ENCODE assay signal across 37 mouse cellular contexts in genomic region chr4:106453108-106453507, GRCm38 (mm10). TPM values are rescaled to one million over a fixed set of nuclear protein-coding genes. Genes with fewer than 3 reads are reported as not detected.
"Had no signal": no experiment of that assay in that cellular context is flagged by ENCODE, and none has a peak within 500 bp of the region (broad histone marks: within the 10 kb centered on the region; RNA-seq: fewer than 3 reads in every experiment).

No protein-coding gene starts in this region.

- DNase-seq: gastrocnemius, postnatal 25 days; heart, adult 11 months; heart, postnatal 10 days; kidney, adult 11 months; kidney, adult 2 months; kidney, adult 9 months; kidney, postnatal 14 days; kidney, postnatal 36 days; layer of hippocampus, adult 9-11 months; layer of hippocampus, postnatal 36 days had no signal

- H3K9me3 ChIP-seq: hindbrain, embryonic 13.5 days; hindbrain, embryonic 15.5 days; kidney, embryonic 15.5 days; limb, embryonic 13.5 days had no signal

- ATAC-seq: forebrain, embryonic 16.5 days; hindbrain, postnatal 0 days; intestine, embryonic 16.5 days had no signal

- H3K4me2 ChIP-seq: heart, embryonic 12.5 days; hindbrain, embryonic 13.5 days; hindbrain, embryonic 15.5 days; kidney, embryonic 15.5 days; limb, embryonic 13.5 days had no signal

- H3K27ac ChIP-seq: gastrocnemius, adult 2 months; heart, adult 2 months; hindbrain, embryonic 13.5 days; hindbrain, embryonic 15.5 days; hindbrain, postnatal 0 days; kidney, embryonic 15.5 days; kidney, postnatal 0 days; limb, embryonic 13.5 days had no signal

- H3K27me3 ChIP-seq: heart, embryonic 12.5 days; hindbrain, embryonic 13.5 days; hindbrain, embryonic 15.5 days; kidney, embryonic 15.5 days; limb, embryonic 13.5 days had no signal

- H3K4me1 ChIP-seq: hindbrain, embryonic 13.5 days; hindbrain, embryonic 15.5 days; kidney, embryonic 15.5 days; limb, embryonic 13.5 days had no signal

- H3K36me3 ChIP-seq: heart, embryonic 12.5 days; hindbrain, embryonic 13.5 days; hindbrain, embryonic 15.5 days; kidney, embryonic 15.5 days; limb, embryonic 13.5 days had no signal

- H3K9ac ChIP-seq: heart, embryonic 12.5 days; hindbrain, embryonic 13.5 days; hindbrain, embryonic 15.5 days; kidney, embryonic 15.5 days; limb, embryonic 13.5 days had no signal

- H3K4me3 ChIP-seq: gastrocnemius, adult 2 months; heart, adult 2 months; heart, embryonic 12.5 days; hindbrain, embryonic 13.5 days; hindbrain, embryonic 15.5 days; kidney, embryonic 15.5 days; limb, embryonic 13.5 days had no signal

RNA-seq across cellular contexts. Expression of gene Pcsk9, which starts 11.0 kb away (rescaled TPM):
- total RNA-seq: gastrocnemius, adult 2 months; heart, adult 2 months; heart, postnatal 10 days; heart, postnatal 25 days; layer of hippocampus, postnatal 36 days had no signal

RNA-seq across cellular contexts. Expression of gene Bsnd, which starts 39.0 kb away (rescaled TPM):
- total RNA-seq: gastrocnemius, adult 2 months; gastrocnemius, postnatal 25 days; heart, adult 2 months; heart, postnatal 10 days; heart, postnatal 25 days; hematopoietic stem cell, adult 5-6 weeks; hindbrain, postnatal 0 days; layer of hippocampus, adult 18-20 months; layer of hippocampus, adult 8-10 months; layer of hippocampus, postnatal 36 days; left cerebral cortex, adult 18-20 months; left cerebral cortex, adult 8-10 months; left cerebral cortex, postnatal 10 days; left cerebral cortex, postnatal 25 days; left cerebral cortex, postnatal 4 days had no signal
- polyA plus RNA-seq: forebrain, embryonic 16.5 days; frontal cortex, adult 2 months; heart, adult 2 months; heart, embryonic 12.5 days; heart, embryonic 14.5 days; heart, embryonic 16.5 days; hindbrain, embryonic 11.5 days; hindbrain, embryonic 13.5 days; hindbrain, postnatal 0 days; intestine, embryonic 14.5 days; intestine, embryonic 16.5 days; large intestine, adult 2 months; limb, embryonic 11.5 days; limb, embryonic 13.5 days had no signal
